Mouse (Mus musculus): ENCODE measurements around the gene Gm20388. TPM values are rescaled to one million over a fixed set of nuclear protein-coding genes. Genes with fewer than 3 reads are reported as not detected.

Gm20388 gene
- polyA plus RNA-seq, 1 experiment from 2014 or later: not detected

GRCm38 (mm10) chr8:121158812-121159211, 1248.2 kb downstream of the Gm20388 start:
- H3K27ac ChIP-seq: no peak overlapping the region
- no peak for DNase-seq (ENCODE audit: low spot score)
- H3K4me2 ChIP-seq (replicated peaks): no peak overlapping the region
- no peaks in the 10 kb centered on the region for H3K36me3 ChIP-seq (replicated peaks; ENCODE audit: control insufficient read depth, insufficient read depth)
- H3K27me3 ChIP-seq (ENCODE audit: control insufficient read depth, insufficient read depth, low read length): no peaks in the 10 kb centered on the region
- no peak overlapping the region for H3K9ac ChIP-seq
- 80% methylated on average over 13 of the region's 13 CpGs for WGBS
- no peak overlapping the region for H3K4me3 ChIP-seq (replicated peaks; ENCODE audit: low read length)
- no peak for ATAC-seq (ENCODE audit: low FRiP score)
- no peaks in the 10 kb centered on the region for H3K9me3 ChIP-seq (ENCODE audit: control insufficient read depth, low read length)
- H3K4me1 ChIP-seq (replicated peaks; ENCODE audit: control insufficient read depth, insufficient read depth, low read length): no peaks in the 10 kb centered on the region

- ATAC-seq (ENCODE audit: low FRiP score) (no peak), DNase-seq (ENCODE audit: low spot score) (no peak)
- no peaks in the 10 kb centered on the region for H3K36me3 ChIP-seq (replicated peaks; ENCODE audit: control insufficient read depth, insufficient read depth)
- no peaks in the 10 kb centered on the region for H3K27me3 ChIP-seq (ENCODE audit: control insufficient read depth, insufficient read depth, low read length)
- H3K4me3 ChIP-seq (replicated peaks; ENCODE audit: low read length): no peak overlapping the region
- no peaks in the 10 kb centered on the region for H3K4me1 ChIP-seq (replicated peaks; ENCODE audit: control insufficient read depth, insufficient read depth, low read length)
- 92% methylated on average over 5 of the region's 5 CpGs for WGBS
- no peak overlapping the region for H3K9ac ChIP-seq
- H3K9me3 ChIP-seq (ENCODE audit: control insufficient read depth, low read length): no peaks in the 10 kb centered on the region
- H3K27ac ChIP-seq: no peak overlapping the region
- H3K4me2 ChIP-seq (replicated peaks): no peak overlapping the region
Measured at GRCm38 (mm10) chr8:121161437-121161836, 1250.8 kb downstream of the Gm20388 start.

- WGBS: 85% methylated on average over 4 of the region's 4 CpGs
- no peaks in the 10 kb centered on the region for H3K4me1 ChIP-seq (replicated peaks; ENCODE audit: control insufficient read depth, insufficient read depth, low read length)
- no peak overlapping the region for H3K4me2 ChIP-seq (replicated peaks)
- no peak overlapping the region for H3K27ac ChIP-seq
- ATAC-seq (ENCODE audit: low FRiP score): no peak
- no peak for DNase-seq (ENCODE audit: low spot score)
- H3K9me3 ChIP-seq (ENCODE audit: control insufficient read depth, low read length): no peaks in the 10 kb centered on the region
- H3K27me3 ChIP-seq (ENCODE audit: control insufficient read depth, insufficient read depth, low read length): no peaks in the 10 kb centered on the region
- H3K4me3 ChIP-seq (replicated peaks; ENCODE audit: low read length): no peak overlapping the region
- no peak overlapping the region for H3K9ac ChIP-seq
- H3K36me3 ChIP-seq (replicated peaks; ENCODE audit: control insufficient read depth, insufficient read depth): no peaks in the 10 kb centered on the region
Measured at GRCm38 (mm10) chr8:121162413-121162812, 1251.8 kb downstream of the Gm20388 start.

- Histone ChIP-seq H3K9ac (no peak overlapping the region), H3K9me3 (ENCODE audit: control insufficient read depth, low read length) (no peaks in the 10 kb centered on the region), H3K4me3 (replicated peaks; ENCODE audit: low read length) (no peak overlapping the region), H3K27me3 (ENCODE audit: control insufficient read depth, insufficient read depth, low read length) (no peaks in the 10 kb centered on the region), H3K27ac (no peak overlapping the region), H3K4me1 (replicated peaks; ENCODE audit: control insufficient read depth, insufficient read depth, low read length) (no peaks in the 10 kb centered on the region), H3K36me3 (replicated peaks; ENCODE audit: control insufficient read depth, insufficient read depth) (no peaks in the 10 kb centered on the region), H3K4me2 (replicated peaks) (no peak overlapping the region)
- DNase-seq (ENCODE audit: low spot score): no peak
- no peak for ATAC-seq (ENCODE audit: low FRiP score)
- WGBS: 74% methylated on average over 11 of the region's 11 CpGs
Measured at GRCm38 (mm10) chr8:121162906-121163695, 1252.5 kb downstream of the Gm20388 start.

GRCm38 (mm10) chr8:121164017-121164469, 1253.4 kb downstream of the Gm20388 start:
- Histone ChIP-seq H3K27me3 (ENCODE audit: control insufficient read depth, insufficient read depth, low read length) (no peaks in the 10 kb centered on the region), H3K4me1 (replicated peaks; ENCODE audit: control insufficient read depth, insufficient read depth, low read length) (no peaks in the 10 kb centered on the region), H3K4me2 (replicated peaks) (no peak overlapping the region), H3K9me3 (ENCODE audit: control insufficient read depth, low read length) (no peaks in the 10 kb centered on the region), H3K36me3 (replicated peaks; ENCODE audit: control insufficient read depth, insufficient read depth) (no peaks in the 10 kb centered on the region), H3K4me3 (replicated peaks; ENCODE audit: low read length) (no peak overlapping the region), H3K9ac (no peak overlapping the region), H3K27ac (no peak overlapping the region)
- WGBS: 51% methylated on average over 8 of the region's 8 CpGs
- DNase-seq (ENCODE audit: low spot score): no peak
- no peak for ATAC-seq (ENCODE audit: low FRiP score)

- no peak overlapping the region for H3K4me2 ChIP-seq (replicated peaks)
- no peak overlapping the region for H3K9ac ChIP-seq
- DNase-seq (ENCODE audit: low spot score): no peak
- 0 out of 2 replicates have a peak, but pooled peaks cover 5% of the 10 kb centered on the region for H3K4me1 ChIP-seq (replicated peaks; ENCODE audit: control insufficient read depth, insufficient read depth, low read length)
- 70% methylated on average over 5 of the region's 5 CpGs for WGBS
- no peaks in the 10 kb centered on the region for H3K36me3 ChIP-seq (replicated peaks; ENCODE audit: control insufficient read depth, insufficient read depth)
- no peaks in the 10 kb centered on the region for H3K27me3 ChIP-seq (ENCODE audit: control insufficient read depth, insufficient read depth, low read length)
- ATAC-seq (ENCODE audit: low FRiP score): no peak
- no peaks in the 10 kb centered on the region for H3K9me3 ChIP-seq (ENCODE audit: control insufficient read depth, low read length)
- H3K4me3 ChIP-seq (replicated peaks; ENCODE audit: low read length): no peak overlapping the region
- H3K27ac ChIP-seq: no peak overlapping the region
Measured at GRCm38 (mm10) chr8:121168033-121168432, 1257.4 kb downstream of the Gm20388 start.

- Histone ChIP-seq H3K9ac (no peak overlapping the region), H3K4me2 (replicated peaks) (no peak overlapping the region), H3K27ac (no peak overlapping the region), H3K9me3 (ENCODE audit: control insufficient read depth, low read length) (no peaks in the 10 kb centered on the region), H3K36me3 (replicated peaks; ENCODE audit: control insufficient read depth, insufficient read depth) (no peaks in the 10 kb centered on the region), H3K4me3 (replicated peaks; ENCODE audit: low read length) (no peak overlapping the region), H3K27me3 (ENCODE audit: control insufficient read depth, insufficient read depth, low read length) (no peaks in the 10 kb centered on the region), H3K4me1 (replicated peaks; ENCODE audit: control insufficient read depth, insufficient read depth, low read length) (0 out of 2 replicates have a peak, but pooled peaks cover 5% of the 10 kb centered on the region)
- DNase-seq (ENCODE audit: low spot score) (no peak), ATAC-seq (ENCODE audit: low FRiP score) (no peak)
- WGBS: 56% methylated on average over 7 of the region's 7 CpGs
Measured at GRCm38 (mm10) chr8:121170116-121170515, 1259.5 kb downstream of the Gm20388 start.

- 78% methylated on average over 27 of the region's 27 CpGs for WGBS
- no peak for ATAC-seq (ENCODE audit: low FRiP score)
- no peak for DNase-seq (ENCODE audit: low spot score)
- Histone ChIP-seq H3K36me3 (replicated peaks; ENCODE audit: control insufficient read depth, insufficient read depth) (no peaks in the 10 kb centered on the region), H3K4me3 (replicated peaks; ENCODE audit: low read length) (no peak overlapping the region), H3K9ac (no peak overlapping the region), H3K27ac (no peak overlapping the region), H3K4me2 (replicated peaks) (no peak overlapping the region), H3K9me3 (ENCODE audit: control insufficient read depth, low read length) (no peaks in the 10 kb centered on the region), H3K27me3 (ENCODE audit: control insufficient read depth, insufficient read depth, low read length) (no peaks in the 10 kb centered on the region), H3K4me1 (replicated peaks; ENCODE audit: control insufficient read depth, insufficient read depth, low read length) (0 out of 2 replicates have a peak, but pooled peaks cover 5% of the 10 kb centered on the region)
Measured at GRCm38 (mm10) chr8:121170626-121171552, 1260.2 kb downstream of the Gm20388 start.

- no peak for DNase-seq (ENCODE audit: low spot score)
- WGBS: 77% methylated on average over 8 of the region's 8 CpGs
- Histone ChIP-seq H3K27ac (no peak overlapping the region), H3K4me1 (replicated peaks; ENCODE audit: control insufficient read depth, insufficient read depth, low read length) (0 out of 2 replicates have a peak, but pooled peaks cover 5% of the 10 kb centered on the region), H3K27me3 (ENCODE audit: control insufficient read depth, insufficient read depth, low read length) (no peaks in the 10 kb centered on the region), H3K9me3 (ENCODE audit: control insufficient read depth, low read length) (no peaks in the 10 kb centered on the region), H3K9ac (no peak overlapping the region), H3K4me2 (replicated peaks) (no peak overlapping the region), H3K36me3 (replicated peaks; ENCODE audit: control insufficient read depth, insufficient read depth) (no peaks in the 10 kb centered on the region), H3K4me3 (replicated peaks; ENCODE audit: low read length) (no peak overlapping the region)
- no peak for ATAC-seq (ENCODE audit: low FRiP score)
Measured at GRCm38 (mm10) chr8:121172567-121172966, 1261.9 kb downstream of the Gm20388 start.
